Mouse (Mus musculus): Measurements from ENCODE around the gene Gimap7.
"Not testable (repeated sequence)": the region's sequence is repeated elsewhere in the genome, so short reads cannot be mapped to it uniquely, and the experiment has no call there.

Gimap7 gene

DNA sequence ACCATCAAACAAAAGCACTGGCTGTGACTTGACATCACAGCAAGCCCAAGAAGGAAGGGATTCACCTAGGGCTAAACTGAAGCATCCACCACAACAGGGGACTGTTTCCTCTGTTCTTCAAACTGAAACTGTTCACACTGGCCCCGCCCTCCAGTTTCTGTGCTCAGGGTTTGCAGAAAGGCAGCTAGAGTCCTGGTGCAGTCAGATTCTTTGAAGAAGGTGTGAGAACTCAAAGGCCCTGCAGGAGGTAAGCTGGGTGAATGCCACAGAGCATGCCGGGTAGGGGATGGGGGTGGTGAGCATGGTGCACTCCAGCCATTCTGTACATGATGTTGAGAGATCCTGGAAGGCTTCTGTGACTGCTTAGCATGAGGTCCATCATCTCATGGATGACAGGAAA, at the start of gene Gimap7, which contains the start of gene Gm28053:
Gene Gimap7, plus strand, starts transcription at position 167 of the 400 bp plus-strand sequence.
Gene Gm28053, plus strand, starts transcription at position 153 of the 400 bp plus-strand sequence.
- DNase-seq = peak; percentile 59 to 66

DNA sequence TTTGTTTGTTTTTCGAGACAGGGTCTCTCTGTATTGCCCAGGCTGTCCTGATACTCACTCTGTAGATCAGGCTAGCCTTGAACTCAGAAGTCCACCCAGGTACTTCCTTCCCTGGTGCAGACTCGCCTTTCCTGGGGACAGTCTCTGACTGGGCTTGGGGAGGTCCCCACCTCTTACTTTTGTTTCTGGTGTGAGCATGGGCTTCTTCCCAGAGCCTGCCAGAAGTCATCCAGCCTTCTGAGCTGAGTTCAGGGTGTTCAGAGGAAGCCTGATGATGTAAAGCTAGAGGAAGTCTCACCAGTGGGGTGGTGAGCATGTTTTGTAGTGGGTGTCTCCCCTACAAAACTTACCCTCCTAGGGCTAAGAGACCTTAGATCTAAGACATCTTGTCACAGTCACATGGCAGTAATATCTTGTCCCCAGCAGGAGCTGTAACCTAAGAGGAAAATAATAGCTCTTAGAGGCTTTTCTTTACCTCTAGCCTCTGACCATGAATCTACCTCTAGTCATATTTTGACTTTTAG, 48.9 kb upstream of the Gimap7 start:
- no peak for DNase-seq

DNA sequence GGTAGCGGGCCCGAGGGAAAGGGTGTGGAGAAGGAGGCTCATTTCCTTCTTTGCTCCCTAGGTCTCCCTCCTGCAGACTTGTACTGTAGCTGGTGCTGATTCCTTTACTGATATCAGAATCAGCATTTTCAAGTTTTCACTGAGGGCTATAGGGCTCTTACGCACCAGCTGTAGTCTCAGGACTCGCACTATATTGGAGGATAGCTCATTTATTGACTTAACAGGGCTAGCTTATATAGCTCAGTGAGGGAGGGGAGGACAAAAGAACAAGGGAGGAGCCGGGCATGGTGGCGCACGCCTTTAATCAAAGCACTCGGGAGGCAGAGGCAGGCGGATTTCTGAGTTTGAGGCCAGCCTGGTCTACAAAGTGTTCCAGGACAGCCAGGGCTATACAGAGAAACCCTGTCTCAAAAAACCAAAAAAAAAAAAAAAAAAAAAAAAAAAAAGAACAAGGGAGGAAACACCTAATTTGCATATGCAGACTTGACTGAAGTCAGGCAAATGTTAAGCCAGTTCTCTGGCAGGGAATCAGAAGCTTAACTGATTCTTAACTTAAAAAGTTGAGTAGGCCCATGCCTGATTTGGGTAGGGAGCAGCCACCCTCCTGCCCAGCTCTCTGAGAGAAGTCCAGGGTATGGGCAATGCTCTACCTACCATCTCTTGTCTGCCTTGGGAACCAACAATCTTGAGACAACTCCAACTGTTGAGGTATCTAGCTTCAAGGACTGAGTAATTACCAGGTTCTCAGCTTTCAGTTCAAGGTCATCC, 43.9 kb upstream of the Gimap7 start:
- DNase-seq = no peak

DNA sequence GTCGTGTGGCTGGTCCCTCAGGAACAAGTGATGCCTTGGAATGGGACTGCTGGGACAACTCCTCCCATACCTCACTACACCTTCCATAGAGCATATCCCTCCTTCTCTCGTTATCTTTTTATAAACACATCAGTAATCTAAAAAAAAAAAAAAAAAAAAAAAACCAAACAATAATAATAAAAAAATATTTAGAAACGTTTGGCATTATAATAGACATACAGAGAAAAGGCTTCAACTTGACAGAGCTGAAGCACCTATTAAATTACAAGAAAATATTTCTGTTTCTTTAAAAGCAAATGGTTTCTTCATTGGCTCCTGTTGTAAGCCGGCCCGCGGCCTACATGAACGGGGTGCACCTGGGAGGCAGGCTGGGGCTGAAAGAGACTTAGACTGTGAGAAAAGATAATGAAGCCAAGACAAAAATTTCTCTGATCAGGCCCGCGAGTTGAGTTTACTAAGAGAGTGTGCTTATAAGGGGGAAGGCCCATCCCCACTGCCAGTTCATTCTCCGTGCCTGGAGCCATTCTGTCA, 43.0 kb upstream of the Gimap7 start:
- DNase-seq = no peak

DNA sequence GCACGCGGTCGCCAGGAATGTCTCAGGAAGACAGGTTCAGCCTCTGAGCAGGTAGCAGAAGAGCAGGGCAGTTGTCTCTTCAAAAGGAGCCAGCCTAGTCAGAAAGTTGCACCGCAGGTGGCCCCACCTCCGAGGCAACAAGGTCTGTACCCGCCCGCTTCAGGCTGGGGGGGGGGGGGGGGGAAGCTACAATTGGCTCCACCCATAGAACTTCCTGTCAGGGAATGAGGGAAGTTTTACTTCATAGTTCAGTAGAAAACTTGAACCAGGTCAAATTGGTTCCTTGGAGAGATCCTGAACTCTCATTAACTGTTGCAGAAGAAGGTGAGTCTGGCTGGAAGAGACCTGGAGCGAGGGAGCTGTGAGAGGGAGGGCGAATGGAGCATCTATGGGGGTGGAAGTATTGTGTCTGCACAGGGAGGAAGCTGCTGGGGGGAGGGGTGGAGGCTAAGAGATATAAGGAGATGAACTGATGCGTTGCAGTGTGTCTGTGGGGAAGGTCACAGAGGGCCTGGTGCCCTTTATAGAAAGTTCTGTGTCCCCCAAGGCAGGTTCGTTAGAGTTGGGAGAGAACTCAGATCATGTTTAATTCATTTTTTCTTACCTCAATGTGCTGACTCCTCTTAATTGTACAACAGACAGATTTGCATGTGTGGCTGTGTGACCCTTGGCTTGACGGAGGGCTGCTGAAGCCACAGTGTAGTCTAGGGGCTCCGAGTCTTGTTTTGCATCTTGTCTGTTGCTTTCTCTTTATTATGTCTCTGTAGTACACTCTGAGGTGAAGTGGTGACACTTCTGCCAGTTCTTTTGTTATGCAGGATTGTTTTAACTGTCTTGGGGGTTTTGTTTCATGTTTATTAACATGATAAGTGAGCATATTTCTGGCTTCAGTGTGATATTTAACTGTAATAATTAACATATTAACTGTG, 42.2 kb upstream of the Gimap7 start, which contains the start of gene Gimap9:
Gene Gimap9, plus strand, starts transcription at position 199 of the 929 bp plus-strand sequence.
- DNase-seq = peak; percentile 77 to 84

DNA sequence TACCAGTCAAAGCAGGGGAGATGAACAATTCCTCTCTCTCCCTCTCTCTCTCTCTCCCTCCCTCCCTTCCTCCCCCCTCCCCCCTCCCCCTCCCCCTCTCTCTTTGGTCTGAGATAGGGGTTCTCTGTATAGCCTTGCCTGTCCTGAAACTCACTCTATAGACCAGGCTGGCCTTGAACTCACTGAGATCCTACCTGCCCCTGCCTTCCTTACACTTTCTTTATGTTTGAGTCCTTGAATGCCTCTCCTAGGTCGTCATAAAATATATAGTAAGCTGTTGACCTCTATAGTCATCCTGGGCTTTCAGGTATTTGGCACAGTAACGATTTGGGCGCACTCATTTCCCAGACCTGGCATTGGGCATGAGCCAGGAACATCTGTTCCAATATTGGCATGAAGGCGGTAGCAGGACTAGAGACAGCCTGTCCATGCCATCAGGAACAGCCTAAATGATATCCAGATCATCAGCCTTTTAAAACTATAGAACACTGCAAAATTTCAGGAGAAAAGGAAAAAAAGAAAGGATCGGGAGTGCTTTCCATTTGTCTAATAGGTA, 41.5 kb upstream of the Gimap7 start:
- DNase-seq = no peak

DNA sequence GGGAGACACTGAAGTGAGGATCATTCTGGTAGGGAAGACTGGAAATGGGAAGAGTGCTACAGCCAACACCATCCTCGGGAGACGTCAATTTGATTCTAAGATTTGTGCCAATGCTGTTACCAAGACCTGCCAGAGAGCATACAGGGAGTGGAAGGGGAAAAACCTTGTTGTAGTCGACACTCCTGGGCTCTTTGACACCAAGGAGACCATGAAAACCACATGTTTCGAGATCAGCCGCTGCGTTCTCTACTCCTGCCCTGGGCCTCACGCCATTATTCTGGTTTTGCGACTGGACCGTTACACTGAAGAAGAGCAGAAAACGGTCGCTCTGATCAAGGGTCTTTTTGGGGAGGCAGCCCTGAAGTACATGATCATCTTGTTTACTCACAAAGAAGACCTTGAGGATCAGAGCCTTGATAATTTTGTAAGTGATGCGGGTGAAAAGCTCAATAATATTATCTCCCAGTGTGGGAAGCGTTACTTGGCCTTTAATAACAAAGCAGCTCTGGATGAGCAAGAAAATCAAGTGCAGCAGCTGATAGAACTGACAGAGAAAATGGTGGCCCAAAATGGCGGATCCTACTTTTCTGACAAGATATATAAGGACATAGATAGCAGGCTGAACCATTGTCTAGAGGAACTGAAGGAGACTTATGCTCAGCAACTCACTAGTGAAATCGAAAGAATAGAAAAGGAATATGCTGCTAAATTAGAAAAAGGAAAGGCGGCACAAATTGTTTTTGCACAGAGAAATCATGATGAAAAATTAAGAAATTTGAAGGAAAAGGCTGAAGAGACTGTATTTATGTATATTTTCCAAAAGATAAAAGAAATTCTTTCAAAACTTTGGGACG, 40.7 kb upstream of the Gimap7 start:
- DNase-seq = no peak

DNA sequence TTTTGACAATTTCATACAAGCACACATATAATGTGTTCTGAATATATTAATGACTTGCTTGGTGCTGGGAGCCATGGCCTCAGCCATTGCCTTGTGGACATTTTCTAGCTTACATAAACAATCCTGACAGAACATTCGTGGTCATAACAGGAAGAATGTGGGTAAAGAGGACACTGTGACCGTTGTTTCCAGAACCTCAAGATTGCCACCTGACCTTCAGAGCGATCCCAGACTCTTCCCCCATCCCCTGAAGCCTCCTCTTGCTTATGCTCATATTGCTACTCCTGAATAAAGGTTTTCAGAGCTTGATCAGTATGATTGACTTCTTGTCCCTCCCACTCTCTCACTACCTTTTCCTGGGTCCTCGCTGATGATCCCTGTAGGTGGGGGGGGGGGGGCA, 40.0 kb upstream of the Gimap7 start:
- DNase-seq = no peak

DNA sequence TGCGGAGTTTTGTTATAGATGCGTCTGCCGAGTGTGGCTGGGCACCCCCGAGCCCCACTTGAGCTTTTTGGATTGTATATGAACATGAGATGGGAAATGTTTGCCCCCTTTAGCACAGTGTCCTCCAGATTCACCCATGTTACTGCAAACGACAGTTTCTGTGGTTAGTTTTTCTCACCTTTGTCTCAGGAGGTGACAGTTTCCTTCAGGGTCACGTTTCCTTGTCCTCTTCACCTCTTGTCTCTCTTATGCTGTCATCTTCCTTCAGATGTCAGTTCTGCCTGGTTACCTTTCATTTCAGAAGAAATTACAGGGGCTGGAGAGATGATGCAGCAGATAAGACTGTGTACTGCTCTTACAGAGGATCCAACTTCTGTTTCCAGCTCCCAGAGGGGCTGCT, 38.7 kb upstream of the Gimap7 start:
- DNase-seq = no peak

DNA sequence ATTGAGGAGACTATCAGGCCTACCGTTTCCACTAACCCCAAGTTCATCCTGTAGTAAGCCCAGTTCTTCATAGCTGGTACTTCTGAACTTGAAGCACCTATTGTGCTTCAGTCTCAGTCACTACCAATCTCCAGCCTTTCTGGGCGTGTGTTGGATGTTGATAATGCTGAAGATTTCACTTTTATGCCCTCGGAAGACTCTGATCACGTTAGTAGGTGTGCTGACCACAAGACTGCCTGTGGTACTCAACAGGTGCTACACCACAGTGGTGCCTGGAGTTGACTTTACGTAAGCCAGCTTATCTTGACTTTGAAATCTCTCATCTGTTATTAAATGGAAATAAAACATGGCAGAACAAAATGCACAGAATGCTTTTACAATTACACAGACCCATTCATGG, 38.0 kb upstream of the Gimap7 start:
- DNase-seq = no peak

DNA sequence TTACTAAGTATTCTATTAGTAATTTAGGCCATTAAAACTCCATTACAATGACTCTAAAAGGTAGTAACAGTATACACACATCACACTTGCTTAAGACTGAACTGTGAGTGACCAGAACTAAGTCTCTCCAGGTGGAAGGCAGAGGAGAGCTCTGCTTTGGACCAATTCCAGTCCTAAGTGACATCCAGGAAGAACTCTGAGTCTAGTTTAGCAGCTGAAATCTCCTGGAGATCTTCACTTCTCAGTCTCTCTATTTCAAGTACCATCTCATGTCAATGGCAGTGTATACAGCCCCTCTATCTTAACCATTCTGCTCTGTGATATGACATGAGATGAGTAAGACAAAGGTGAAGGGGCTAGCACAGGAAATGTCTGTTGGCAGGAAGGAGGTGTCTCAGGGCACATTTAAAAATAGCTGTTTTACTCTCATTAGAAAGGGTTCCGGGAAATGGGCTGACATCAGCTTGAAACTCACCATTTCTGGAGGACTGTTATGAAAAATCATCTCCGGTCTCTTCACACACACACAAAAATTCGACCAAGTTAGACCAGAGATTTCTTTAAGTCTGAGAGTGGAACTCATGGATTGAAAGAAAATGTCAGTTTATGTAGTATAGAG, 36.8 kb upstream of the Gimap7 start:
- DNase-seq = no peak

DNA sequence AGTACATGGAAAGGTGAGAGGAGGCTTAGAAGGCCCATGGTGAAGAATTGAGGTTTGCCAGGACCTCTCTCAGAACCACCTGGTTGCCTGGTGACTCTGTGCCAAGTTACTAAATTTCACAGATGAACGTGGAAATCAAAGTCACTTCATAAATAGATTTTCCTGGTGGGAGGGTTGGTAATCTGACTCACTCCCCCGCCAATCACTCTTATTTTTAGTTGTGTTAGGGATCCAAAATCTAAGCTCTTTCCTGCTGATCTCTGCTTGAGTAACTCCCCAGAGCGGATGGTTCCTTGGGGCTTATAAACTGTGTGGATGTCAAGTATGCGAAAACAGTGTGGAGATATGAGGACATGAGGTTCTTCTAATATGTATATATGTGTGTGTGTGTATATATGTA, 36.1 kb upstream of the Gimap7 start:
- DNase-seq = no peak

DNA sequence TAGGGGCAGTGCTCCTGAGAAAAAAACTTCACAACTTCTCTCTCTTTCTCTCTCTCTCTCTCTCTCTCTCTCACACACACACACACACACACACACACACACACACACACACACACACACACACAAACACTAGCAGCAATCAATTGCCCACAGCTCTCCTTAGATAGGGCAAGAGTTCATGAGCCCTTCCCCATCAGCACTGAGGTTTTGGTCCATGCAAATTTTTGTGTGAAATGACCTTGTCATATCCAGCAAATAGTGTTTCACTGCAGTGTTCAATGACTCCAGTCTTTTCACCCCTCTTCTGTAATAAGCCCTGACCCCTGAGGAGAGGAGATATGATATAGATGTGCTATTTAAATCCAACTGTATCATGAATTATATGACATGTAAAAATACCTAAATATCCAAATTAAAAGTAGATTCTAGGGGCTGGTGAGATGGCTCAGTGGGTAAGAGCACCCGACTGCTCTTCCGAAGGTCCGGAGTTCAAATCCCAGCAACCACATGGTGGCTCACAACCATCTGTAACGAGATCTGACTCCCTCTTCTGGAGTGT, 35.1 kb upstream of the Gimap7 start:
- DNase-seq = not testable (repeated sequence)

DNA sequence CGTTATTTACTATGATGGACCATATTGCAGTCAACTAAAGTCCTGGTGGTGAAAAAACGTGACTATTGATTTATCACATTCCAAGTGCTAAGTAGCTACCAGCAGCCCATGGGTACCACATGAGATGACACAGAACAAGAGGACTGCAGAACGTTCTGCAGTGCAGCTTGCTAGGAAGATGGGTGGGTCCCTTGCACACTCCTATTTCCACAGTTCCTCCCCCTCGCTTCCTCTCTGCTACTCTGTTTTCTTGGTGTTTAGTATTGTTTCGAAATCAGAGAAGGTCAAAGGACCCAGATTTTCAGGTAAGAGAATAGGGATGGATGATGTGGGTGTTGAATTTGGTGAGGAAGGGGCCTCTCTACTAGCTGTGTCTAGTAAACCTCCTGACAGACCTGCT, 34.1 kb upstream of the Gimap7 start, which contains the start of gene Gimap4:
Gene Gimap4, plus strand, starts transcription at position 231 of the 400 bp plus-strand sequence.
- DNase-seq = no peak

DNA sequence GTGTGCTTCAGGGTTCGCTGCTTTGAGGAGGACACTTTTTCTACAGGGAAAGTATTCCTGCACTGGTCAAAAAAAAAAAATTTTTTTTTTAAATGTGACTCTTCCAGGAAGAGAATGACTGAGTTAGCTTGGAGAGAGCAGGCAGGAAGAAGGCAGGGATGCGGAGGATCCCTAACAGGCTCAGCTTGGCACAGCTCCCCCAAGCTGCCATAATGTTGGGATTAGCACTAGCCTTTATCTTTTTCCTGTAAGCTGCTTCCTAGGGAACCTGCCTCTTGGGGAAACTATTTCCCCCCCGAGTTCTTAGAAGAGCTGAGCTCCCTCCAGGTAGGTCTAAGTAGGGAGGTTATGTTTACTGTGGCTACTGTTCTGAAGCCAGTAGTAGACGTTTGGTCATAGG, 33.6 kb upstream of the Gimap7 start:
- peak in 1 of 2 experiments; percentile 13 for DNase-seq

DNA sequence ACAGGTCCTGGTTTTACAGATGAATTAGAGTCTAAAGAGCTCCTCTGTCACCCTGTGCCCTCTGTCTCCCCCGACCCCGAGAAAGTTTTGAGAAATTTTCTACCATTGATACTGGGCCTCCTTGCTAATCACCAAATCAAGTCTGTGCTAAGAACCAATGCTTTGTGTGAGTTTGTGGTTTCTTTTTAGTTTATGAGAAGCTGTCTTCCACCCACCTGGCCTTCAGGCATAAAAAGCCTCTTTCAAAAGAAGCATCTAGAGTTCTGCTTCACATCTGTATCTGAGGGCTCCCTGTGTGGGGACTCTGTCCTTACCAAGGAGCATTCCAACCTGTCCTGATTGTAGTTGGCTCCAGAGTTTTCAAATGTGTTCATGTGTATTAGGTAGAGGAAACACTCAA, 33.2 kb upstream of the Gimap7 start:
- no peak for DNase-seq

DNA sequence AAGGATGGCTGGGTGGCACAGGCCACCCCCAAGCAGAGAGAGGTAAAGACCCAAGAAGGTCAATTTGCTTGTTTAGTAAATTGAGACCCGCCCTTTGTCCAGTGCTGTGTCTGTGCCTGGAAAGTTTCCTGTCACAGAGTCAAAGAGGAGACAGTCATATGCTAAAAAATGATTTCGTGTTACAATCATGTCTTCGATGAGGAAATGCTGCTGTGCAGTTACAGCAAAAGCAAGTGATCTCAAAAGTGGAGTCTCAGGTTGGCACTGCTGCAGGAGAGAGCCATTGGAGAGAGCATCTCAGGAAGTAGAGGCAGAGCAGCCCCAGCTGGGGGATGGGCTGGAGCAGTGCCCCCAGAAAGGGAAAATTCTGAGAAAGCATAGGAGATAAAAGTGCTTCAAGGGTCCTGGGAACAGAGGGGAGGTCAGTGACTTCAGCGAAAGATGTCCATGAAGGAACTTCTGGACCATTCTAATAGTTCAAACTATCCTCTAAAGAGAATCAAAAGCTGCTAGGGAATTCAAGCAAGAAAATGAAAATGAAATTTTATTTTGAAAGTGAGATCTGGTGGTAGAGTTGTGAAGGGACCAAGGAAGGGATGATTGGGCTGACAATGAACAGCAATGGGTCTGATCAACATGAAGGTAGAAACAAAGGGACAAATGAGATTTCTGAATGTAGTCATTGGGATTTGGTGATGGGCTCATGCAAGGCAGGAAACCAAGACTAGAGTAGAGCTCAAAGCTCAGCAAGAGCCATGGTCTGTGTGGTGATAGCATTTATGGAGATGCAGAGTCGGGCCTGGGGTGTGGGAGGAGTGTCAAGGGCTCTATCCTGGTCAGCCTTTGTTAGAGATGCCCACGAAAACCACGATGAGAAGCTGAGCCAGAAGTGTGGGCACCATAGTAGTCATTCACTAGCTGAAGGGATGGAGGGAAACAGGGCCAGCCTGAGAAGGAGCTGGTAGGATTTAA, 32.4 kb upstream of the Gimap7 start:
- DNase-seq = no peak

DNA sequence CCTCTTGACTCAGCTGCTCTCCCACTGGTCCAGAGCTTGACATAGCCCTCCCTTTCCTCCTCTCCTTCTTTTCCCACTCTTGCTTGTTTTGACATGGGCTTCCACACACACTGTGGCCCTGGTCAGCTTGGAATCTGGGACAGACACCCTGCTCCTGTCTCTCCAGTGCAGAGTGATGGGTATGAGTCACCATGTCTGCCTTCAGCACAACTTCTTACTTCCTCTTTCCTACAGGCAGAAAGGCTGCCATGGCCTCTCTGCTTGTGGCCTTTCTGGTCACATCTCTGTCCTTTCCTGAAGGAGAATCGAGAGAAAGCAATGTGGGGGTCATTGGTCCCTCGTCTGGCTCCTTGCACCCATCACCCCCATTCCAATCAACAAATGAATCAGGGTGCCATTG, 31.3 kb upstream of the Gimap7 start:
- DNase-seq = no peak

DNA sequence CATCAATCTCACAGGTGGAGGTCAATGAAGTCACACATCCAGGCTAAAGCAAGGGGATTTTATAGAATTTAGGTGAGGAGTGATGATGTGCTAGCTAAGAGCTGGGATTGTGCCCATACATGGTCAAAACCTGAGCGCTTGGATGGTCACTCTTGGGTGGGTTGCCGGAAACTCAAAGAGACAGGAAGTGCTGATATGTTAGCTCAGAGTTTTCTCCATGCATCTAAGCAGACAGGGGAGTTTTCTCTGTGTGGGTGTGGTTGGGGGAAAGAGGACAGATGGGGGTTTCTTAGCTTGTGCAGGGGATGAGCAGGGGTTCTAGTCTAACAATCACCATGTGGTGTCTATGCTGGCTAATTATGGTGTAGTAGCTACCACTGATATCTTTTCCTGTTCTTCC, 29.1 kb upstream of the Gimap7 start:
- no peak for DNase-seq

DNA sequence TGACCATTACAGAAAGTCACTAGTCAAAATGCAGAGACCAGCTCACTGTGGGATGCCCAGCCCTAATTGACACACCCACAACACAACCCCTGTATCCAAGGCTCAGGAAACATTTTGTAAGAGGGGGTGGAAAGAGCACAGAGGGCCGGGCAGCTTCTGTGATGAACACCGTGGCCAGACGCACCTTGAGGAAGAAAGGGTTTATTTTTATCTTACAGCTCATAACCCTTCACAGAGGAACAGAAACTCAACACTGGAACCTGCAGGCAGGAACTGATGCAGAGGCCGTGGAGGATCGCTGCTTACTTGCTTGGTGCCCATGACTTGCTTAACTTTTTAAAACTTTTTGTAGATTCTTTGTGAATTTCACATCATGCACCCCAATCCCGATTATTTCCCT, 25.5 kb upstream of the Gimap7 start:
- no peak for DNase-seq
